Mouse (Mus musculus) lung, postnatal 36 days (tissue): ENCODE measurements around the gene Man2c1.
A peak's percentile ranks its signal among the peaks of the same experiment; 100 is the strongest.

Experiments used
- DNase-seq: peaks from one replicate; pipeline ENCODE4 v3.0.0; 2022; ENCODE audit warnings: mixed read lengths

The Man2c1 gene

DNA sequence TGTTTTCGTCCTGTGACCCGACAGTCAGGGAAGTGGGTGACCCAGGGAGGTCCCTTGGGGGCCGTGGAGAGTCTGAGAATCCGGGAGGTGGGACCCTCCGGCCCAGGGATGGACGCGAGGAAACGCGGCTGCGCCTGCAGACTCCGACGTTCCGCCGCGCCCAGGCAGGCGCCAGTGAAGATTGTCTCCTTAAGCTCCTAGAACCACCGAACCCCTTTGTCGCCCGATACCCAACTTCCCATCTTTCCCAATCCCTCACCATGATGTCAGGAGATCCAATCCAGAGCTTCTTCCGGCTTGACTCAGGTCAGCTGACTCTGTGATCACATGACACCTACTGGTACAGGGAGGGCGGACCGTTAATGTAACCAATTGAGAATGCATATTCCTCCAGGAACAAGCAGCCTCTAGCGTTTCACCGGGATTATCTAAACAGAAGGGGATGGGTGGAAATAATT, 27.6 kb downstream of the Man2c1 start, which contains the start of gene Commd4:
Gene Commd4 (minus strand): TSS at position 319 of the 458 bp plus-strand sequence.
- peak; percentile 99 for DNase-seq

GRCm38 (mm10) chr9:57158506-57158905, 28.0 kb downstream of the Man2c1 start:
- DNase-seq = no peak

DNA sequence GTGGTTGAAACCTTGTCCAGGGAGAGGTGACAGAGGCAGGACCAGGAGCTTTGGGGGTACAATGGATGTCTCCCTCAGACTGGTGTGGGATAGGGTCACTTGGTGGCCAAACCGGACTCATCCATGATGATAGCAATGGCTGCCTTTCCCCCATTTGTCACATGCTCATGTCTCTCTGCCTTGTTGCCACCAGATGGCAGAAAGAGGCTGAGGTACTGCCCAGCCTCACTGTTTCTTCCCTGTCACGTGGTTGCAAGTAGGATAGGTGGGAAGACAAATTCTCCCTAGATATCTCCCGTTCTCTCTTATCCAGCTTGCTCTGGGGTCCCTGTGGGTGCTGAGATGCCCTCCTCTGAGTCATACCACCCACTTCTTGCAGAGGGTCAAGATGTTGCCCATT, 32.0 kb downstream of the Man2c1 start:
- peak; percentile 26 for DNase-seq

- DNase-seq = no peak
These were observed 32.6 kb downstream of the Man2c1 start for GRCm38 (mm10) chr9:57163137-57163536.

GRCm38 (mm10) chr9:57166173-57166572, 35.7 kb downstream of the Man2c1 start:
- DNase-seq = no peak

DNA sequence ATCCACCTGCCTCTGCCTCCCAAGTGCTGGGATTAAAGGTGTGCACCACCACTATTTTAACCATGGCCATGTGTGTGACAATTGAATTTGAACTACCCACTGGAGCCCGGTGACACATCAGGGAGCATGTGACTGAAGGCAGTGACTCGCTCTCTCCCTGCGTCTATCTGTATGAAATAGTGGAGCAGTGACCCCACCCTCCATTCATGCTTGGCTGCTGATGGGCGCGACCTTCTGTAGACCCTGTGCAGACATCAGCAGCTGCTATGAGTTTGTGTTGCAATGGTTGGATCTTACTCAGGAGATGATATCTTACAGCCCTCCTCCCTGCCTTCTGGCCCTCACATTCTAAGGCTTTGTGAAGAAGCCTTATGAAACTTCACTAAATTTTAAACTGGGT, 37.9 kb downstream of the Man2c1 start:
- DNase-seq = peak; percentile 15
